ENCODE assay signal across 11 mouse cellular contexts in genomic region chr3:57445706-57446105, GRCm38 (mm10). TPM values are rescaled to one million over a fixed set of nuclear protein-coding genes. Genes with fewer than 3 reads are reported as not detected.
A peak's percentile ranks its signal among the peaks of the same experiment; 100 is the strongest.
DNase-seq lines count a peak whose midpoint lies in the region; ATAC-seq lines count a peak whose summit lies in the region.
"Had no signal": no experiment of that assay in that cellular context is flagged by ENCODE, and none has a peak within 500 bp of the region (broad histone marks: within the 10 kb centered on the region; RNA-seq: fewer than 3 reads in every experiment).

No protein-coding gene starts in this region.

- 52% methylated on average over 3 of the region's 3 CpGs for WGBS in midbrain, embryonic 14.5 days
- 69% methylated on average over 3 of the region's 3 CpGs for WGBS in midbrain, embryonic 10.5 days
- WGBS in kidney, embryonic 16.5 days: 40% methylated on average over 3 of the region's 3 CpGs

- H3K36me3 ChIP-seq in midbrain, embryonic 14.5 days (ENCODE audit: control insufficient read depth, insufficient read depth, low read length): no peaks in the 10 kb centered on the region
- H3K36me3 ChIP-seq in midbrain, embryonic 10.5 days: no peaks in the 10 kb centered on the region
- H3K36me3 ChIP-seq in kidney, embryonic 16.5 days (ENCODE audit: insufficient read depth, low read length): no peaks in the 10 kb centered on the region

- no peak overlapping the region for H3K27ac ChIP-seq in midbrain, embryonic 14.5 days (replicated peaks; ENCODE audit: low read depth, low read length)
- no peak overlapping the region for H3K27ac ChIP-seq in midbrain, embryonic 10.5 days (replicated peaks)
- peak overlapping the region; percentile 55; the same call in 1 of the 2 replicates for H3K27ac ChIP-seq in kidney, embryonic 16.5 days (ENCODE audit: low read length)

- no peak for ATAC-seq in midbrain, embryonic 14.5 days (ENCODE audit: low FRiP score, low TSS enrichment)
- ATAC-seq in kidney, embryonic 16.5 days (ENCODE audit: low FRiP score, low TSS enrichment): peak; percentile 64

- no peak overlapping the region for H3K4me2 ChIP-seq in midbrain, embryonic 14.5 days (ENCODE audit: low read length)
- H3K4me2 ChIP-seq in kidney, embryonic 16.5 days (replicated peaks; ENCODE audit: low read depth, low read length): no peak overlapping the region

- peak; percentile 37 for DNase-seq in gastrocnemius, postnatal 10 days
- no peak for DNase-seq in gastrocnemius, adult 18-20 months (ENCODE audit: low spot score)
- peak; percentile 58 for DNase-seq in midbrain, embryonic 14.5 days
- no peak for DNase-seq in midbrain, embryonic 10.5 days (ENCODE audit: low spot score)
- peak; percentile 32 for DNase-seq in ovary, postnatal 14 days (ENCODE audit: low spot score)
- no peak for DNase-seq in embryo, embryonic 9.5 days (ENCODE audit: extremely low spot score)
- DNase-seq in layer of hippocampus, adult 18-20 months (ENCODE audit: low spot score in 2 of 2): no peak
- DNase-seq: layer of hippocampus, postnatal 36 days had no signal

- H3K9me3 ChIP-seq in midbrain, embryonic 14.5 days (ENCODE audit: control insufficient read depth, low read length): no peaks in the 10 kb centered on the region
- no peaks in the 10 kb centered on the region for H3K9me3 ChIP-seq in midbrain, embryonic 10.5 days (replicated peaks)
- H3K9me3 ChIP-seq in kidney, embryonic 16.5 days (ENCODE audit: low read length): no peaks in the 10 kb centered on the region
- H3K9me3 ChIP-seq: megakaryocyte, embryonic 14.5 days had no signal

- no peak overlapping the region for H3K4me3 ChIP-seq in midbrain, embryonic 14.5 days (replicated peaks; ENCODE audit: low read depth, low read length)
- H3K4me3 ChIP-seq in midbrain, embryonic 10.5 days: no peak overlapping the region
- no peak overlapping the region for H3K4me3 ChIP-seq in kidney, embryonic 16.5 days (ENCODE audit: low read length)
- H3K4me3 ChIP-seq: megakaryocyte, embryonic 14.5 days had no signal

- no peaks in the 10 kb centered on the region for H3K4me1 ChIP-seq in midbrain, embryonic 14.5 days (ENCODE audit: control insufficient read depth, insufficient read depth, low read length)
- no peaks in the 10 kb centered on the region for H3K4me1 ChIP-seq in midbrain, embryonic 10.5 days
- H3K4me1 ChIP-seq in kidney, embryonic 16.5 days (ENCODE audit: insufficient read depth, low read length): 0 out of 2 replicates have a peak, but pooled peaks cover 6% of the 10 kb centered on the region
- H3K4me1 ChIP-seq: megakaryocyte, embryonic 14.5 days had no signal

- H3K27me3 ChIP-seq in midbrain, embryonic 14.5 days (ENCODE audit: control insufficient read depth, insufficient read depth, low read length): no peaks in the 10 kb centered on the region
- no peaks in the 10 kb centered on the region for H3K27me3 ChIP-seq in midbrain, embryonic 10.5 days (ENCODE audit: low read depth, poor library complexity, severe bottlenecking)
- no peaks in the 10 kb centered on the region for H3K27me3 ChIP-seq in kidney, embryonic 16.5 days (ENCODE audit: insufficient read depth, low read length)
- H3K27me3 ChIP-seq: megakaryocyte, embryonic 14.5 days had no signal

- H3K9ac ChIP-seq in midbrain, embryonic 14.5 days (replicated peaks; ENCODE audit: low read length): no peak overlapping the region
- no peak overlapping the region for H3K9ac ChIP-seq in kidney, embryonic 16.5 days (replicated peaks; ENCODE audit: low read length)

RNA-seq across cellular contexts. Expression of gene Tm4sf4, which starts 20.6 kb away (rescaled TPM):
- not detected for total RNA-seq in gastrocnemius, postnatal 10 days (2021)
- not detected for total RNA-seq in gastrocnemius, adult 18-20 months (2021)
- 0.19 and 0.55 TPM in 2 replicates for polyA plus RNA-seq in midbrain, embryonic 14.5 days (2014; fragmentation: Nextera tagmentation; extraction: Ambion mirVana)
- not detected in 2 replicates for polyA plus RNA-seq in midbrain, embryonic 10.5 days (2016; fragmentation: Nextera tagmentation; extraction: Ambion mirVana)
- 1.4 TPM in 2 replicates for polyA plus RNA-seq in kidney, embryonic 16.5 days (2015; fragmentation: Nextera tagmentation; extraction: Ambion mirVana)
- not detected for total RNA-seq in layer of hippocampus, adult 18-20 months (2021)
- total RNA-seq: gastrocnemius, postnatal 36 days; layer of hippocampus, postnatal 36 days had no signal

Comparison
In these comparisons a context has a peak if more than half of its experiments do, and no peak if none do; other contexts are left out.
1. DNase-seq: peak in gastrocnemius, postnatal 10 days (single experiment), midbrain, embryonic 14.5 days (single experiment) and ovary, postnatal 14 days (single experiment); none in gastrocnemius, adult 18-20 months (single experiment), midbrain, embryonic 10.5 days (single experiment), embryo, embryonic 9.5 days (single experiment) and layer of hippocampus, adult 18-20 months (0 of 2).